Mouse (Mus musculus) layer of hippocampus, postnatal 10 days (tissue): ENCODE measurements around the gene Oas1g. TPM values are rescaled to one million over a fixed set of nuclear protein-coding genes. Genes with fewer than 3 reads are reported as not detected.

Experiments
- DNase-seq, 2 experiments: peaks; one replicate each; pipeline ENCODE4 v3.0.0; 2021; ENCODE audit warnings: low spot score in 2 of 2
- microRNA-seq, 2 experiments: library from miRNA; unstranded; fragments of <30 nt; microRNA quantifications; one replicate each; pipeline ENCODE4 v1.2.0; 2021
- total RNA-seq, 2 experiments: library from RNA; stranded (reverse); gene quantifications; 2 replicates each; pipeline ENCODE4 v1.2.3; 2021

Oas1g gene
- total RNA-seq, 2 experiments from 2014 or later: not detected

DNA sequence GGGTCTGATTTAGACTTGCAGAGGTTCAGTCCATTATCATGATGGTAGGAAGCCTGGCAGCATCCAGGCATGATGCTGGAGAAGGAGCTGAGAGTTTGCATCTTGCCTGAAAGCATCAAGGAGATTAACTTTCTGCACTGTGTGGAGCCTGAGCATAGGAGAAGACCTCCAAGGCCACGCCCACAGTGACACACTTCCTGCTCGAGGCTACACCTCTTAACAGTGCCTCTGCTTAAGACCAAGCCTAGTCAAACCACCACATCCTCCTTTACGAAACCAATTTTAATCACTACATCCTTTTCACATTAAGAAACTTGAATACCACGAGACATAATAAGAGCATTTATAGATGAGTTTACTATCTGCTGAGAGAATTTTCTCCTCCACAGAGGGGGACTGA lies 56.4 kb downstream of the Oas1g start:
- DNase-seq: no peak

Small RNA genes lying within 50 kb of the gene (microRNA-seq; reads per million reads assigned to microRNA genes)
- gene Gm22907: 0 reads per million in 2 experiments

Other genes starting within 250 kb of the Oas1g start
- gene Rasal1, start 238.8 kb downstream of the Oas1g start, total RNA-seq: 100 to 1,000 TPM in 1 of 2 experiments, 10 to 100 TPM in 1; 77.2 to 112 TPM
- gene Dtx1, start 175.7 kb downstream of the Oas1g start, total RNA-seq: 10 to 100 TPM; 87.6 to 93.3 TPM
- gene Oas2, start 137.8 kb downstream of the Oas1g start, total RNA-seq: under 1 TPM in 1 of 2 experiments, not detected in 1; 0.18 TPM
- gene Oas3, start 110.0 kb downstream of the Oas1g start, total RNA-seq: under 1 TPM; 0.33 to 0.37 TPM
- not detected for gene Oas1e, start 92.1 kb downstream of the Oas1g start, total RNA-seq
- gene Oas1c, start 75.1 kb downstream of the Oas1g start, total RNA-seq: 1 to 10 TPM in 1 of 2 experiments, under 1 TPM in 1; 0.47 to 1.0 TPM
- gene Oas1f, start 40.2 kb downstream of the Oas1g start, total RNA-seq: not detected
- gene Oas1h, start 26.2 kb downstream of the Oas1g start, total RNA-seq: not detected
- gene Oas1a, start 19.9 kb upstream of the Oas1g start, total RNA-seq: under 1 TPM in 1 of 2 experiments, not detected in 1; 0.25 TPM
- gene Oas1d, start 26.9 kb upstream of the Oas1g start, total RNA-seq: under 1 TPM in 1 of 2 experiments, not detected in 1; 0.16 TPM
- gene Rph3a, start 122.5 kb upstream of the Oas1g start, total RNA-seq: 100 to 1,000 TPM; 139 to 148 TPM